Mouse (Mus musculus) C2C12 (cell line): ENCODE measurements around the gene Gm45753. TPM values are rescaled to one million over a fixed set of nuclear protein-coding genes. Genes with fewer than 3 reads are reported as not detected.
A peak's percentile ranks its signal among the peaks of the same experiment; 100 is the strongest.

Experiments used
- H3K27me3 ChIP-seq: one replicate; pipeline ENCODE4 v1.6.1; 2011; ENCODE audit not compliant: control insufficient read depth, insufficient read depth, insufficient read length
- H3K36me3 ChIP-seq: one replicate; pipeline ENCODE4 v1.6.1; 2011; ENCODE audit not compliant: control insufficient read depth, insufficient read depth
- H3K4me3 ChIP-seq: one replicate; pipeline ENCODE4 v1.5.1; 2011; ENCODE audit warnings: mild to moderate bottlenecking, control low read depth; ENCODE audit not compliant: poor library complexity, insufficient read depth, severe bottlenecking
- H3K79me2 ChIP-seq: one replicate; pipeline ENCODE4 v1.6.1; 2011; ENCODE audit not compliant: control insufficient read depth, insufficient read depth
- H3K79me3 ChIP-seq: one replicate; pipeline ENCODE4 v1.6.1; 2011; ENCODE audit warnings: low read depth, control low read depth
- H3ac ChIP-seq: one replicate; pipeline ENCODE3; 2011; ENCODE audit warnings: low read depth; ENCODE audit not compliant: control insufficient read depth, insufficient read length
- CEBPB ChIP-seq: IDR thresholded peaks from one replicate; pipeline ENCODE4 v1.6.1; 2011; ENCODE audit warnings: low read depth, mild to moderate bottlenecking, control low read depth, moderate library complexity
- CTCF ChIP-seq: IDR thresholded peaks from one replicate; pipeline ENCODE4 v1.5.1; 2011; ENCODE audit not compliant: control insufficient read depth, insufficient read depth, insufficient read length
- FOSL1 ChIP-seq: IDR thresholded peaks from one replicate; pipeline ENCODE4 v1.8.0; 2011; ENCODE audit warnings: mild to moderate bottlenecking, low read length; ENCODE audit not compliant: poor library complexity, insufficient read depth, severe bottlenecking
- MAX ChIP-seq: IDR thresholded peaks from one replicate; pipeline ENCODE4 v1.6.1; 2011; ENCODE audit warnings: mild to moderate bottlenecking, control low read depth
- MYOD1 ChIP-seq: IDR thresholded peaks from one replicate; pipeline ENCODE4 v1.6.1; 2011; ENCODE audit warnings: low read depth; ENCODE audit not compliant: control insufficient read depth, insufficient read length
- MYOG ChIP-seq: IDR thresholded peaks from one replicate; pipeline ENCODE4 v1.6.1; 2011; ENCODE audit not compliant: control insufficient read depth, insufficient read length; ENCODE audit errors: extremely low read depth
- USF1 ChIP-seq: IDR thresholded peaks from one replicate; pipeline ENCODE4 v1.6.1; 2011; ENCODE audit warnings: low read depth, mild to moderate bottlenecking, control low read depth, moderate library complexity
- long read RNA-seq, 2 experiments: library from polyadenylated mRNA; unstranded; transcript quantifications; one replicate each; pipeline ENCODE4 v2.0.0; 2019 to 2020
- polyA plus RNA-seq: library from polyadenylated mRNA; unstranded; fragments of >200 nt; fragmentation: generic; extraction: Trizol; gene quantifications from one replicate; pipeline ENCODE4 v1.2.1, GENCODE M21; 2012; ENCODE audit warnings: missing spikeins

The Gm45753 gene
- not detected for polyA plus RNA-seq
- long read RNA-seq, experiment 1 = 0 reads
- long read RNA-seq, experiment 2 = 0 reads

GRCm38 (mm10) chr8:45308366-45308765 is at the start of gene Gm45753:
Gene Gm45753, minus strand, starts transcription at chr8:45308466.
- Histone ChIP-seq H3K79me3 (no peaks in the 10 kb centered on the region), H3K36me3 (no peaks in the 10 kb centered on the region), H3K79me2 (no peaks in the 10 kb centered on the region), H3K27me3 (no peaks in the 10 kb centered on the region), H3K4me3 (no peak within 1 kb of the TSS), H3ac (no peak within 1 kb of the TSS)
- TF ChIP-seq CEBPB (no peak), MYOD1 (no peak)

DNA sequence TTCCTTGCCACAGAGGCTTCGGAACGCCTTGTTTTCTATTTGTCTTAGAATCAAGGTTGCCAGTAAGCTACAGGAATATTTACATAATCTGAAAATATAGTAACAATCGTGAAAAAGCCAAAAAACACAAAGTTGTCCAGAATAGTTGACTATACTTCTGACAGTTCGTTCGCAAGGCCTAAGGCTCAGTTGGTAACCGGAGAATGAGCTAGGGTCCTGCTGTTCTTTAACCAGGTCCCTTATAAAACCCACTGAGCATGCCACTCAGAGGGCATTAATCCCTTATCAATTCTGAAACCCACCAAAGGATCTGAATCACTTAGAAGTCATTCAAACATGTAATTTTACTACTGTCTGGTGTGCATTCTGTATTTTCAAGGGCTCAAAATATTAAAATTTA is 47.5 kb upstream of the Gm45753 start:
- Histone ChIP-seq H3K27me3 (no peaks in the 10 kb centered on the region), H3K79me2 (no peaks in the 10 kb centered on the region), H3K36me3 (no peaks in the 10 kb centered on the region), H3K79me3 (no peaks in the 10 kb centered on the region), H3ac (no peak overlapping the region), H3K4me3 (no peak overlapping the region)
- TF ChIP-seq MAX = no peak
- no peak for TF ChIP-seq USF1
- no peak for TF ChIP-seq CTCF
- TF ChIP-seq FOSL1 = no peak
- no peak for TF ChIP-seq CEBPB
- TF ChIP-seq MYOD1 = no peak
- TF ChIP-seq MYOG = no peak

GRCm38 (mm10) chr8:45345031-45345430 is 36.8 kb upstream of the Gm45753 start:
- Histone ChIP-seq H3ac (no peak overlapping the region), H3K79me2 (no peaks in the 10 kb centered on the region), H3K4me3 (no peak overlapping the region), H3K79me3 (no peaks in the 10 kb centered on the region), H3K36me3 (no peaks in the 10 kb centered on the region), H3K27me3 (no peaks in the 10 kb centered on the region)
- TF ChIP-seq CTCF (peak; percentile 21), CEBPB (no peak), MAX (no peak)

GRCm38 (mm10) chr8:45344298-45344697 is 36.0 kb upstream of the Gm45753 start:
- Histone ChIP-seq H3K27me3 (no peaks in the 10 kb centered on the region), H3K36me3 (no peaks in the 10 kb centered on the region), H3K79me2 (no peaks in the 10 kb centered on the region), H3ac (no peak overlapping the region), H3K4me3 (no peak overlapping the region), H3K79me3 (no peaks in the 10 kb centered on the region)
- TF ChIP-seq MYOD1 = no peak
- no peak for TF ChIP-seq CTCF
- no peak for TF ChIP-seq USF1
- TF ChIP-seq MYOG = no peak
- no peak for TF ChIP-seq MAX

DNA sequence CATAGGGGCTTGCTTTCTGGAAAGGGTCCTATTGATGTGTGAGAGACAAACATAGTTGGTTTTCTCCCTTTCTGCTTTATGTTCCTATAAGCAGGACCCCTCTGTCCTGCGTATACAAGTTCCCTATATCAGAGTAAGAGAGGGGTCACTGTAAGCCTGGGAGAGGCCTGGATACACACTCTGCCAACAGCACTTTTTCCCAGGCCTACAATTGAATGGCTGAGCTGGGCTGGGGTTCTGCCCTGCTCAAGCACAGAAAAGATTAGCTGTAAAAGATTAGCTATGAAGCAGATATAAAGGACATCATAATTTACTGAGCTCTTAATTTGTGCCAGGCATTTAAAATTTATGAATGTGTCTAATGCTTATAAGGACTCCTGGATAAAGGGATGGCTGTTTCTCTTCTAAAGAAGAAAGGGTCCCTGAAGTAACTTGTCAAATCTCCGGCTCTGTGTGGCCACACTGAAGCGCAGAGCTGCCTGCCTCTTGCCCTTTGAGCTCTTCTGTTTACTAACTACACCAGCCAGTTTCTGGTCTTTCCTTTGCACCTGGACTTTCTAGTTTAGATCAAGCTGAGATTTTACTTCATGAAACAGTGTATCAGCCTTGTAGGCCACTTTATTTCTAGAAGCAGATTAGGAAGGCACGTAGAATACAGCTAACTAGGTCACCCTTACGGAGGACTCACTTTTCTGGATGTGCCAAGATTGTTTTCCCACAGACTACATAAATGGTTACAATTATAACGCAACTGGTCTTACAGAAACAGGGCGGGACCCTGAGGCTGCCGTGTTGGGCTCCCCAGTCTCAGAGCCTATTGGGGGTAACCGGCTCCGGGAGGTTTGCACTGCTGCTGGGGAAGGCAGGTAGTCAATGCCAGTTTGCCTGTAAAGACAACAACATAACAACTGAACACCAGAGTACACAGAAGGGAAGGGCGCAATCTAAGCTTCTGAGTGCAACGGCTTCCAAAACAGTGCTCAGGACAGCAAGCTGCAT is 33.7 kb upstream of the Gm45753 start:
- no peaks in the 10 kb centered on the region for H3K27me3 ChIP-seq
- no peak overlapping the region for H3ac ChIP-seq
- no peaks in the 10 kb centered on the region for H3K36me3 ChIP-seq
- no peaks in the 10 kb centered on the region for H3K79me2 ChIP-seq
- no peaks in the 10 kb centered on the region for H3K79me3 ChIP-seq
- no peak overlapping the region for H3K4me3 ChIP-seq
- TF ChIP-seq USF1 (no peak), CTCF (no peak), MYOG (no peak), MYOD1 (no peak)

- Histone ChIP-seq H3ac (no peak overlapping the region), H3K79me2 (no peaks in the 10 kb centered on the region), H3K79me3 (no peaks in the 10 kb centered on the region), H3K4me3 (no peak overlapping the region), H3K36me3 (no peaks in the 10 kb centered on the region), H3K27me3 (peaks cover 5% of the 10 kb centered on the region)
- TF ChIP-seq CEBPB = no peak
- TF ChIP-seq MYOG = no peak
- TF ChIP-seq MYOD1 = no peak
- TF ChIP-seq CTCF = no peak
- no peak for TF ChIP-seq USF1
- TF ChIP-seq FOSL1 = no peak
- no peak for TF ChIP-seq MAX
These were observed 25.2 kb upstream of the Gm45753 start for GRCm38 (mm10) chr8:45333493-45333892.
